Mouse (Mus musculus) limb, embryonic 14.5 days (tissue): Measurements from ENCODE around the gene Olfr2. TPM values are rescaled to one million over a fixed set of nuclear protein-coding genes. Genes with fewer than 3 reads are reported as not detected.
"Not testable (repeated sequence)": the region's sequence is repeated elsewhere in the genome, so short reads cannot be mapped to it uniquely, and the experiment has no call there.

Experiments used
- ATAC-seq: fragments of 200-750 bp; cut with Nextera tagmentation; 2 replicates; pipeline ENCODE4 v1.8.0; 2017; ENCODE audit warnings: low read depth, moderate number of reproducible peaks, moderate TSS enrichment; ENCODE audit not compliant: low FRiP score
- DNase-seq: peaks from one replicate; pipeline ENCODE4 v3.0.0-alpha.2; 2015; ENCODE audit warnings: low spot score
- H3K27ac ChIP-seq: fragments of 300-500 bp; sonication (generic); replicated peaks from 2 replicates; pipeline ENCODE4 v1.5.1; 2014; ENCODE audit warnings: low read depth, mild to moderate bottlenecking, low read length, moderate library complexity, mixed read lengths
- H3K27me3 ChIP-seq: fragments of 300-500 bp; sonication (generic); 2 replicates; pipeline ENCODE4 v1.6.1; 2014; ENCODE audit warnings: low read length, mixed read lengths; ENCODE audit not compliant: control insufficient read depth, insufficient read depth
- H3K36me3 ChIP-seq: fragments of 300-500 bp; sonication (generic); 2 replicates; pipeline ENCODE4 v1.6.1; 2014; ENCODE audit warnings: mild to moderate bottlenecking, low read length, moderate library complexity, mixed read lengths; ENCODE audit not compliant: control insufficient read depth, insufficient read depth
- H3K4me1 ChIP-seq: fragments of 300-500 bp; sonication (generic); 2 replicates; pipeline ENCODE4 v1.6.1; 2014; ENCODE audit warnings: antibody characterized with exemption, low read length, mixed read lengths; ENCODE audit not compliant: control insufficient read depth, insufficient read depth
- H3K4me2 ChIP-seq: fragments of 300-500 bp; sonication (generic); replicated peaks from 2 replicates; pipeline ENCODE4 v1.6.1; 2014; ENCODE audit warnings: low read depth, mild to moderate bottlenecking, low read length, moderate library complexity; ENCODE audit not compliant: severe bottlenecking
- H3K4me3 ChIP-seq: fragments of 300-500 bp; sonication (generic); replicated peaks from 2 replicates; pipeline ENCODE4 v1.5.1; 2014; ENCODE audit warnings: low read length
- H3K9ac ChIP-seq: fragments of 300-500 bp; sonication (generic); 2 replicates; pipeline ENCODE4 v1.6.1; 2014; ENCODE audit warnings: mild to moderate bottlenecking, low read depth, low read length, moderate library complexity; ENCODE audit not compliant: severe bottlenecking
- H3K9me3 ChIP-seq: fragments of 300-500 bp; sonication (generic); 2 replicates; pipeline ENCODE4 v1.6.1; 2016; ENCODE audit warnings: low read length; ENCODE audit not compliant: control insufficient read depth
- POLR2A ChIP-seq: fragments of 200-500 bp; IDR thresholded peaks from 2 replicates; pipeline ENCODE4 v1.8.0; 2012; ENCODE audit warnings: inconsistent platforms, mild to moderate bottlenecking, moderate library complexity, borderline replicate concordance; ENCODE audit not compliant: insufficient read depth, insufficient read length; ENCODE audit errors: extremely low read depth
- WGBS: fragments of 180-500 bp; shearing (Covaris S2); extraction: QIAGEN DNeasy Blood & Tissue Kit; methylation state at CpG from one replicate; pipeline ENCODE4 v1.1.7; 2014; 5-methylcytosine and 5-hydroxymethylcytosine counted together
- polyA plus RNA-seq, 2 experiments: library from polyadenylated mRNA; depleted of rRNA in 1 of 2; stranded (reverse) in 1 of 2; unstranded in 1 of 2; fragments of >200 nt; fragmentation: Nextera tagmentation in 1 of 2; extraction: Ambion mirVana in 1 of 2; gene quantifications; 2 replicates each; pipeline versions ENCODE4 v1.2.1 to v1.2.3; 2012 to 2014

The Olfr2 gene
- polyA plus RNA-seq, 2 experiments: not detected

- 69% methylated on average over 1 of the region's 1 CpGs for WGBS
- no peaks in the 10 kb centered on the region for H3K27me3 ChIP-seq
- no peak for TF ChIP-seq POLR2A
- ATAC-seq (no peak), DNase-seq (no peak)
- H3K4me2 ChIP-seq: no peak within 1 kb of the TSS
- no peak within 1 kb of the TSS for H3K4me3 ChIP-seq
- H3K36me3 ChIP-seq: no peaks in the 10 kb centered on the region
- no peaks in the 10 kb centered on the region for H3K9me3 ChIP-seq
- H3K4me1 ChIP-seq: no peaks in the 10 kb centered on the region
- H3K9ac ChIP-seq: no peak within 1 kb of the TSS
- no peak within 1 kb of the TSS for H3K27ac ChIP-seq
Measured at GRCm38 (mm10) chr7:106975353-106975752, 30.5 kb downstream of the Olfr2 start, which contains the start of gene Olfr711. Gene Olfr711, minus strand, starts transcription at chr7:106975453.

GRCm38 (mm10) chr7:106967503-106967902 lies 38.4 kb downstream of the Olfr2 start:
- H3K4me1 ChIP-seq, H3K9me3 ChIP-seq, H3K27me3 ChIP-seq, H3K4me3 ChIP-seq, DNase-seq, H3K4me2 ChIP-seq, H3K27ac ChIP-seq, ATAC-seq, H3K9ac ChIP-seq, H3K36me3 ChIP-seq: not testable (repeated sequence)

- Histone ChIP-seq H3K36me3 (no peaks in the 10 kb centered on the region), H3K9ac (no peak within 1 kb of the TSS), H3K27ac (no peak within 1 kb of the TSS), H3K4me1 (no peaks in the 10 kb centered on the region), H3K9me3 (no peaks in the 10 kb centered on the region), H3K4me3 (no peak within 1 kb of the TSS), H3K27me3 (no peaks in the 10 kb centered on the region), H3K4me2 (no peak within 1 kb of the TSS)
- WGBS: 71% methylated on average over 1 of the region's 1 CpGs
- TF ChIP-seq POLR2A: no peak
- ATAC-seq (no peak), DNase-seq (no peak)
Measured at GRCm38 (mm10) chr7:106963837-106964236, 42.0 kb downstream of the Olfr2 start, which contains the start of gene Olfr6. Gene Olfr6, minus strand, starts transcription at chr7:106963937.

- Histone ChIP-seq H3K27me3 (no peaks in the 10 kb centered on the region), H3K9ac (no peak within 1 kb of the TSS), H3K36me3 (no peaks in the 10 kb centered on the region), H3K4me2 (no peak within 1 kb of the TSS), H3K9me3 (no peaks in the 10 kb centered on the region), H3K4me3 (no peak within 1 kb of the TSS), H3K4me1 (no peaks in the 10 kb centered on the region), H3K27ac (no peak within 1 kb of the TSS)
- no peak for DNase-seq
- no peak for TF ChIP-seq POLR2A
- 76% methylated on average over 3 of the region's 3 CpGs for WGBS
- no peak for ATAC-seq
Measured at GRCm38 (mm10) chr7:106948212-106948611, 57.7 kb downstream of the Olfr2 start, which contains the start of gene Olfr710. Gene Olfr710, minus strand, starts transcription at chr7:106948312.

Other genes starting within 250 kb of the Olfr2 start
- not detected in 2 replicates for gene Olfr699, start 212.9 kb downstream of the Olfr2 start, polyA plus RNA-seq (2012; rRNA removed)
- not detected in 2 replicates for gene Olfr699, start 212.9 kb downstream of the Olfr2 start, polyA plus RNA-seq (2014; fragmentation: Nextera tagmentation; extraction: Ambion mirVana)
- gene Olfr700, start 197.2 kb downstream of the Olfr2 start, polyA plus RNA-seq (2012; rRNA removed): not detected in 2 replicates
- not detected in 2 replicates for gene Olfr700, start 197.2 kb downstream of the Olfr2 start, polyA plus RNA-seq (2014; fragmentation: Nextera tagmentation; extraction: Ambion mirVana)
- gene Olfr701, start 191.9 kb downstream of the Olfr2 start, polyA plus RNA-seq (2012; rRNA removed): 0.13 TPM in 1 of 2 replicates, not detected in the other
- gene Olfr701, start 191.9 kb downstream of the Olfr2 start, polyA plus RNA-seq (2014; fragmentation: Nextera tagmentation; extraction: Ambion mirVana): not detected in 2 replicates
- gene Olfr702, start 172.2 kb downstream of the Olfr2 start, polyA plus RNA-seq (2012; rRNA removed): not detected in 2 replicates
- gene Olfr702, start 172.2 kb downstream of the Olfr2 start, polyA plus RNA-seq (2014; fragmentation: Nextera tagmentation; extraction: Ambion mirVana): not detected in 2 replicates
- not detected in 2 replicates for gene Olfr703, start 162.7 kb downstream of the Olfr2 start, polyA plus RNA-seq (2012; rRNA removed)
- not detected in 2 replicates for gene Olfr703, start 162.7 kb downstream of the Olfr2 start, polyA plus RNA-seq (2014; fragmentation: Nextera tagmentation; extraction: Ambion mirVana)
- gene Olfr704, start 142.9 kb downstream of the Olfr2 start, polyA plus RNA-seq (2012; rRNA removed): not detected in 2 replicates
- gene Olfr704, start 142.9 kb downstream of the Olfr2 start, polyA plus RNA-seq (2014; fragmentation: Nextera tagmentation; extraction: Ambion mirVana): not detected in 2 replicates
- gene Olfr705, start 129.2 kb downstream of the Olfr2 start, polyA plus RNA-seq (2012; rRNA removed): not detected in 2 replicates
- gene Olfr705, start 129.2 kb downstream of the Olfr2 start, polyA plus RNA-seq (2014; fragmentation: Nextera tagmentation; extraction: Ambion mirVana): not detected in 2 replicates
- gene Olfr706, start 117.9 kb downstream of the Olfr2 start, polyA plus RNA-seq (2012; rRNA removed): not detected in 2 replicates
- not detected in 2 replicates for gene Olfr706, start 117.9 kb downstream of the Olfr2 start, polyA plus RNA-seq (2014; fragmentation: Nextera tagmentation; extraction: Ambion mirVana)
- not detected in 2 replicates for gene Olfr707, start 104.8 kb downstream of the Olfr2 start, polyA plus RNA-seq (2012; rRNA removed)
- not detected in 2 replicates for gene Olfr707, start 104.8 kb downstream of the Olfr2 start, polyA plus RNA-seq (2014; fragmentation: Nextera tagmentation; extraction: Ambion mirVana)
- gene Olfr1532-ps1, start 98.1 kb downstream of the Olfr2 start, polyA plus RNA-seq (2012; rRNA removed): not detected in 2 replicates
- gene Olfr1532-ps1, start 98.1 kb downstream of the Olfr2 start, polyA plus RNA-seq (2014; fragmentation: Nextera tagmentation; extraction: Ambion mirVana): not detected in 2 replicates
- not detected in 2 replicates for gene Olfr709-ps1, start 73.9 kb downstream of the Olfr2 start, polyA plus RNA-seq (2012; rRNA removed)
- gene Olfr709-ps1, start 73.9 kb downstream of the Olfr2 start, polyA plus RNA-seq (2014; fragmentation: Nextera tagmentation; extraction: Ambion mirVana): not detected in 2 replicates
- not detected in 2 replicates for gene Olfr710, start 57.8 kb downstream of the Olfr2 start, polyA plus RNA-seq (2012; rRNA removed)
- gene Olfr710, start 57.8 kb downstream of the Olfr2 start, polyA plus RNA-seq (2014; fragmentation: Nextera tagmentation; extraction: Ambion mirVana): not detected in 2 replicates
- gene Olfr6, start 42.1 kb downstream of the Olfr2 start, polyA plus RNA-seq (2012; rRNA removed): not detected in 2 replicates
- not detected in 2 replicates for gene Olfr6, start 42.1 kb downstream of the Olfr2 start, polyA plus RNA-seq (2014; fragmentation: Nextera tagmentation; extraction: Ambion mirVana)
- not detected in 2 replicates for gene Olfr711, start 30.6 kb downstream of the Olfr2 start, polyA plus RNA-seq (2012; rRNA removed)
- gene Olfr711, start 30.6 kb downstream of the Olfr2 start, polyA plus RNA-seq (2014; fragmentation: Nextera tagmentation; extraction: Ambion mirVana): not detected in 2 replicates
- gene Olfr713, start 25.1 kb upstream of the Olfr2 start, polyA plus RNA-seq (2012; rRNA removed): not detected in 2 replicates
- gene Olfr713, start 25.1 kb upstream of the Olfr2 start, polyA plus RNA-seq (2014; fragmentation: Nextera tagmentation; extraction: Ambion mirVana): not detected in 2 replicates
- gene Olfr714, start 64.9 kb upstream of the Olfr2 start, polyA plus RNA-seq (2012; rRNA removed): not detected in 2 replicates
- gene Olfr714, start 64.9 kb upstream of the Olfr2 start, polyA plus RNA-seq (2014; fragmentation: Nextera tagmentation; extraction: Ambion mirVana): not detected in 2 replicates
- gene Olfr17, start 87.1 kb upstream of the Olfr2 start, polyA plus RNA-seq (2012; rRNA removed): not detected in 2 replicates
- not detected in 2 replicates for gene Olfr17, start 87.1 kb upstream of the Olfr2 start, polyA plus RNA-seq (2014; fragmentation: Nextera tagmentation; extraction: Ambion mirVana)
- gene Olfr715b, start 104.3 kb upstream of the Olfr2 start, polyA plus RNA-seq (2012; rRNA removed): not detected in 2 replicates
- not detected in 2 replicates for gene Olfr715b, start 104.3 kb upstream of the Olfr2 start, polyA plus RNA-seq (2014; fragmentation: Nextera tagmentation; extraction: Ambion mirVana)
- gene Olfr715, start 125.0 kb upstream of the Olfr2 start, polyA plus RNA-seq (2012; rRNA removed): not detected in 2 replicates
- not detected in 2 replicates for gene Olfr715, start 125.0 kb upstream of the Olfr2 start, polyA plus RNA-seq (2014; fragmentation: Nextera tagmentation; extraction: Ambion mirVana)
- gene Olfr716, start 132.3 kb upstream of the Olfr2 start, polyA plus RNA-seq (2012; rRNA removed): not detected in 2 replicates
- not detected in 2 replicates for gene Olfr716, start 132.3 kb upstream of the Olfr2 start, polyA plus RNA-seq (2014; fragmentation: Nextera tagmentation; extraction: Ambion mirVana)
- 0.05 TPM in 1 of 2 replicates, not detected in the other for gene Nlrp14, start 160.9 kb upstream of the Olfr2 start, polyA plus RNA-seq (2012; rRNA removed)
- gene Nlrp14, start 160.9 kb upstream of the Olfr2 start, polyA plus RNA-seq (2014; fragmentation: Nextera tagmentation; extraction: Ambion mirVana): not detected in 2 replicates
- not detected in 2 replicates for gene Rbmxl2, start 203.4 kb upstream of the Olfr2 start, polyA plus RNA-seq (2012; rRNA removed)
- not detected in 2 replicates for gene Rbmxl2, start 203.4 kb upstream of the Olfr2 start, polyA plus RNA-seq (2014; fragmentation: Nextera tagmentation; extraction: Ambion mirVana)